Mouse (Mus musculus): ENCODE measurements at regions not wholly inside any gene's neighbourhood (a gene's known extent, or its start where the extent isn't known, plus 50 kb on each side); places are given as distances from the start of the nearest gene placed in this dataset.

- no peak for TF ChIP-seq POLR2A (IDR thresholded peaks at IDR 0.05; ENCODE audit: insufficient read length, low read depth)
- TF ChIP-seq MYOG (IDR thresholded peaks at IDR 0.05; ENCODE audit: control insufficient read depth in 1 of 3, insufficient read depth in 1 of 3, insufficient read length in 2 of 3, low read depth in 2 of 3): no peak
- TF ChIP-seq MAX (IDR thresholded peaks at IDR 0.05; ENCODE audit: low read depth): no peak
- TF ChIP-seq USF1 (IDR thresholded peaks at IDR 0.05; ENCODE audit: low read depth): no peak
- TF ChIP-seq CEBPB (IDR thresholded peaks at IDR 0.05; ENCODE audit: insufficient read depth, poor library complexity, severe bottlenecking): no peak
- TF ChIP-seq POLR2AphosphoS2 (IDR thresholded peaks at IDR 0.05; ENCODE audit: insufficient read length, low read depth): no peak
- no peak for TF ChIP-seq E2F4 (IDR thresholded peaks at IDR 0.05; ENCODE audit: insufficient read depth)
- no peak for TF ChIP-seq TCF3 (IDR thresholded peaks at IDR 0.05; ENCODE audit: insufficient read length, low read depth)
Observed at GRCm38 (mm10) chr9:53022096-53022495, 225.8 kb downstream of the Ddx10 start.

Data from myocyte (in vitro differentiated cells).